Mouse (Mus musculus) erythroid progenitor cell, adult 5-6 weeks (primary cell): ENCODE measurements around the gene Ephb1. TPM values are rescaled to one million over a fixed set of nuclear protein-coding genes. Genes with fewer than 3 reads are reported as not detected.

Source experiments
- ATAC-seq: replicated peaks from 2 replicates; pipeline ENCODE4 v1.8.0; 2016; ENCODE audit warnings: moderate number of reproducible peaks, mild to moderate bottlenecking, moderate TSS enrichment, inconsistent platforms; ENCODE audit not compliant: poor library complexity, low FRiP score, severe bottlenecking
- total RNA-seq, 2 experiments: library from RNA; stranded (forward) in 1 of 2; stranded (reverse) in 1 of 2; fragments of 150-400 nt in 1 of 2; fragments of 186-747, 209-891 nt in 1 of 2; gene quantifications; 2 replicates each; pipeline versions ENCODE4 v1.2.3 to v1.2.4; 2015 to 2017; ENCODE audit warnings: low replicate concordance in 2 of 2

The Ephb1 gene
- total RNA-seq, 2 experiments from 2014 or later = not detected

DNA sequence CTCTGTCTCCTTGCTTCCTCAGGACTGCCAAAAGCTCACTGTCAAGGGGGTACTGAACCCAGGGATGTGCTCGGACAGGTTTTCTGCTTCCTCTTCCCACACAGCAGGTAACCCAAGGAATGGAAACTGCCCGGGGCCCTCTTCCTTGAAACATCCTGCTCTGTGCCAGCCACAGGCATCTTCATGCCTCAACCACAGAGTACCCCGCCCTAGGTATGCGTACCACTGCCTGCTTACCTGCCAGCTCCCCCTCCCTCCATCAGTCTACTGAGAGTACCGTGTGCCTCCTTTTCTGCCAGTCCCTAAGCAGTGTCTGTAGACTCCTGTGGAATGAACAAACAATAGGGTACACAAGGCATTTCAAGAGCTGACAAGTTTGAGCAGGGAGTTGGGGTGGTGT, 265.9 kb downstream of the Ephb1 start:
- ATAC-seq = no peak

DNA sequence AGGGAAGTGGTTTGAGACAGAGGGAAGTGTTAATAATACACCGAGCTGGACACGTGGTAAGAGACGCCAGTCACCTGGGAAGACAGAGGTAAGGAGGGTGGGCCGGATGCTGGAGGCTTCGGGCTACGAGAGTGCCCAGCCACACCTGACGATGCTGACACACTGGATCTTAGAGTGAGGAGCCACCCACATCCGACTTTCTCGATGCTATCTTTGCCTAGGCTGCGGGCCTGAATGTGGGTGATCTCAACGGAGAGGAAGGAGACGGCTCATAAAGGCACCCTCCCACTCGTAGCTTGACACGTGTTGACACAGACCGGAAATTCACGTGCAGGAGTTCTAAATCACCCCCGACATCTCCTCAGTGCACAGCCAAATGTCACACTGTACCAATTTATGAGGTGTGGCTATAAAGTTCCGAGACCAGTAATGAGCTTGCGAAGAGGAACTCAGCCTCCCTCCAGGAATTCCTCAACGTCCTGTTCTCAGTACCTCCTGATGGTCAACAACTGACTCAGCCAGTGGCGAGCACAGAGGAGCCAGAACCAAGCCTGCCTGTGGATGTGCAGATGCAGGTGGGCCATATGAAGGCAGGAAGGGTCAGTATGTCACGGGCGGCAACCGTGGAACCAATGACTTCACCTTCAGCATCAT, 268.3 kb downstream of the Ephb1 start:
- no peak for ATAC-seq

DNA sequence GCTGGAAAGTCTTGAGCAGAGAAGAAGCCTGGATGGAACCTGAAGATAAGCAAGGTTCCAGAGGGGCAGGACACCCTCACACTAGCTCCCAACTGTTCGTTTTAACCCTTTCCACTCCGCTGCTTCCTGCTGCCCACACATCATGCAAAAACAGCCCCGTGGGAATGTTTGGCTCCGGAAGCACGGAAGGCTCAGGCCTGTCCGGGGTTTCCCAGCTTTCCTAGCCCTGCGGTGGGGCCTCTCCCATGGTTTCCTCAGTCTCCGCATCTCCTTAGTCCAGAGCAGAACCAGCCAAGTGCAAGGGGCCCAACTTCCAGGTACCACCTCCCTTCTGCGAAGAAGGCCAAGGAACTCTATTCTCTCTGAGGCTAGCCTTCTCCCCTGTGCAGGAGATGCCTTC, 269.0 kb downstream of the Ephb1 start:
- ATAC-seq = no peak

DNA sequence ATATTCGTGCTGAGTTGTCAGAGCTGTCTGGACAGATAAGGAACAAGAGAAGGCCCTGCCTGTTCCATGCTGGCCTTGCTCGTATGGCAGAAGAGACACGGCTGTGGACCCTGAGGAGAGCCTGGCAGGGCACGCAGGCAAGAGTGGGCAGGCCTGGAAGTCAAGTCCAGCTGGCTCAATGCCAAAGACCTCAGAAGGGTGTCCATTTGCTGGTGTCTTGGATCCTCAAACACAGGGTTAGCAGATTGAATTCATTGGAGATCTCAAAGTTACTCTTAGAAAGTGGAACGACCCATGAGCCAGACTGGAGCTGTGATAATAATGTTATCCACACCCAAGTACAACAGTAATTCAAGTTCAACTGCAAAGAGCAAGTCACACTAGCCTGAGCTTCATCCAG, 273.6 kb downstream of the Ephb1 start:
- no peak for ATAC-seq

DNA sequence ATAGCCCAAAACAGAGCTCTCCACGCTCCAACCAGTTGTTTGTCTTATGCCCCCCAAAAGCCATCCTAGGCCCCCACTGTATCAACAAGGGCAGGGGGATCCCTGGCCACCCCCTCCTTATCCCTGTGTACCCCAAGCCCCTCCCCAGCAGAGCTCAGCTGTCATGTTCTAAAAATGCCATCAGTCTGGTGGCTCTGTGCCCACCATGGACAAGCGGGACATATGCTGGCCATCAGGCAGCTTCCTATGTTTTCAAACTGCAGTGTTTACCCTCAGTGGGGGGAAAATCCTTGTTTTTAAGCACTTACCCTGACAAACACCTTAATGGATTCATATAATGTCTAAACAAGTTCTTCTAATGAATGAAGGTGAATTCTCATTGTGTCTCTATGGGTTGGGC, 275.3 kb downstream of the Ephb1 start:
- no peak for ATAC-seq

DNA sequence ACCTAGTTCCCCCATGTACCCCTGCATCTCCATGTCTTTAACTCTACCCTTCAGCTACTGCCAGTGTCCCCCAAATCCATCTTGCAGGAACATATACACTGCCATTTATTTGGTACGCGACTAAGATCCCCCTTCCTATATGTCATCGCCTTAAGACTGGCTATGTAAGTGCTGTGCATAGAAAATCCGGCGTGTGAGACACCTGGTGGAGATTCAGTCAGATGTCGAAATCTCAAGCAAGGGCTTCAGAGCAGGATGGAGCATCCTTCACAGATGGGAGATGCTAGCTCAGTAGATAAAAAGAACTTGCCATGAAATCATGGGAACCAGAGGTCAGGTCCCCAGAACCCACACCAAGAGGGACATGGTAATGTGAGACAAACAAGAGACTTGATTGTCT, 276.3 kb downstream of the Ephb1 start:
- no peak for ATAC-seq

DNA sequence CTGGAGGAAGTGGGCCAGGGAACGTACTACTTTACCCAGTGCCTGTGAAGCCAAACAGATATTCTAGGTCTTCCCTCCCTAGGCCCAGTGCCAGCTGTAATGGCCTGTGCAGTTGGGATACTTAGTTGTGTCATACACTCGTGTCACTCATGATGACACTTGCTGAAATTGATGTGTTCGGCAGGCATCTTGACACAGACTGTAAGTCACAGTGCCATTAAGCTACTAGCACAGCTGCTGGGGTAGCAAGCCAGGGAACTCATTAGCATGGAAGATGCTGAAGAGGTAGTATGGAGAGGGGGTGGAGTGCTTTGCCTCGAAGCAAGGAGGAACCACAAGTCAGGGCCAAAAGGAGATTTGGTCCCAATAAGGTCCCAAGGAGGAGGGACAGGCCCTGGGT, 279.0 kb downstream of the Ephb1 start:
- no peak for ATAC-seq

DNA sequence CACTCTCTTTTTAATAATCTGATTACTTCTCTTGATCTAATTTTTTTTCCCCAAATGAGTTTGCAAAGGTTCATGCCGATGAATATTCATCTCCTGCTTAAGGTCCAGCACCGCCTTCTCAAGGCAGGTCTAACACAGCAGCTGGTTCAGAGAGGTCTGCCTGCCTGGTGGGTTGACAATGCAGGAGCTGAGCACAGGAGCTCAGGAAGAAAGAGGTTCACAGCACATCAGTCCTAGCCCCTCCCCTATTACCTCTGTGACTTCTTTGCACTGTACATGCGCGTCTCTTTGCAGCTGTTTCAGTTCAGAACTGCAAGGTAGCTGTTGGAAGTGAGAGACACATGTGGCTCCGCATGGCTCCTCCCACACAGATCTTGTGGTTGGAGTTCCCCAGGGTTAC, 281.1 kb downstream of the Ephb1 start:
- no peak for ATAC-seq

DNA sequence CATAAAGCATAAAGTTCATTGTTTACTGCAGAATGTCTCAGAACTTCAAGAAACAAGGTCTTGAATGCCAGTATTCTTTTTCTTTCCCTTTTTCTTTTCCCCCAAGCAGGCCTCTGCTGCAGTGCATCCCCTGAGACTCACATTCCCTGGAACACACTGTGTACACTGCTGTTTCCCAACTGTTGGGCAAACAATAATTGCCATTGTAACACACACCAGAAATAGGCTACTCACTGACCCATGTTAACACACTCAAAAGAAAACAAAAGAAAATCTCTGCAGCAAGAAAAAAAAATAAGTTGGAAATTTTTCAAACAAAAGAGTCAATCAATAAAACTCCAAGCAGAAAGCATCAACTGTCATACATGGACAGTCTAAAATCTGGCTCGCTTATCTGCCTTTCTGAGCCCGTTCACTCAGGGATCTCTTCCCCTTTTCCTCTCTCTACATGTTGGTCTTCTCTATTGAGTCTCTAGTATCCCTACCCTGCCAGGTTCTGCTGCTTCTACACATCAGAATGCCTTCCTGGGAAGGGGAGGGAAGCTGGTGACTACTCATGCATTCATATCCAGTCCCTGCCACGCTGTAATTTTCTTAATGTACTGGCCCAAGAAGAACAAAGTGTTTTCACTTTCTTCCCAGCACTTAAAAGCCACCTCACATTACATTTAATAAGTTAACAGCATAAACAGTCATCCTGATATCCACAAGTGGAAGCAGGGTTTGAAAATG, 285.2 kb downstream of the Ephb1 start:
- ATAC-seq = no peak

DNA sequence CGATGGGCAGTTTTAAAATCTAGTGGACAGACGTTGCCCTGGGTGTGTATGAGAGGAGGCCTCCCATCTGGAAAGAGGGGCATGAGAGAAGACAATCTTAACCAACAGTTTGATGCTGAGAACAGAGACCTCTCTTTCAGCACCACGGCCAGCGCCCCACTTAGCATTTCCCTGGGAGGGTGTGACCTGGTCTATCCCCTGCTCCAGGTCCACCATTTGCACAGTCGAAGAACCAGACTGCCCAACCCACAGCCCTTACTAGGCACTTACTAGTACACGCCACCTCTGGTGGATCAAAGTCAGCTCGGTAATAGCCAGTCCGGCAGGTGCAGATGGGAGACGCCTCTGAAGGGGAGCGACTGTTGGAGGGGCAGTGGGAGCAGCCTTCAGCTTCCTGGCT, 287.9 kb downstream of the Ephb1 start:
- no peak for ATAC-seq

DNA sequence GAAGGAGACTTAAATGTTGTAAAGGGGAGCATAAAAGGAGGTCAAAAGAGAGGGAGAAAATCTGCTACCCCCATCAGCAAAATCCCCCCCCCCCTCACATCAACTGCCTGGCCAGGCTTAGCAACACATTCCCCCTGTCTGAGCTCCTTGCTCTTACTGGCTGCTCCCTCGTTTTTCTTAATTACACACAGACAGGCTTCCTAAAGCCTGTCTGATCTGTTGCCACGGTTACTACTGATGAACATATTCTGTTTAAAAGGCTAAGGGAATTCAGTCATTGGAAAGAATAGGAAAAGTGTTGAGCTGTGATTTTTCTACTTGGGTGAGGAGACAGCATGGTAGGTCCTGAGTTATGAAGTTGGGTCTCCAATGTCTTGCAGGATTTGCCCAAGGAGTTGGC, 308.6 kb downstream of the Ephb1 start:
- ATAC-seq = no peak

DNA sequence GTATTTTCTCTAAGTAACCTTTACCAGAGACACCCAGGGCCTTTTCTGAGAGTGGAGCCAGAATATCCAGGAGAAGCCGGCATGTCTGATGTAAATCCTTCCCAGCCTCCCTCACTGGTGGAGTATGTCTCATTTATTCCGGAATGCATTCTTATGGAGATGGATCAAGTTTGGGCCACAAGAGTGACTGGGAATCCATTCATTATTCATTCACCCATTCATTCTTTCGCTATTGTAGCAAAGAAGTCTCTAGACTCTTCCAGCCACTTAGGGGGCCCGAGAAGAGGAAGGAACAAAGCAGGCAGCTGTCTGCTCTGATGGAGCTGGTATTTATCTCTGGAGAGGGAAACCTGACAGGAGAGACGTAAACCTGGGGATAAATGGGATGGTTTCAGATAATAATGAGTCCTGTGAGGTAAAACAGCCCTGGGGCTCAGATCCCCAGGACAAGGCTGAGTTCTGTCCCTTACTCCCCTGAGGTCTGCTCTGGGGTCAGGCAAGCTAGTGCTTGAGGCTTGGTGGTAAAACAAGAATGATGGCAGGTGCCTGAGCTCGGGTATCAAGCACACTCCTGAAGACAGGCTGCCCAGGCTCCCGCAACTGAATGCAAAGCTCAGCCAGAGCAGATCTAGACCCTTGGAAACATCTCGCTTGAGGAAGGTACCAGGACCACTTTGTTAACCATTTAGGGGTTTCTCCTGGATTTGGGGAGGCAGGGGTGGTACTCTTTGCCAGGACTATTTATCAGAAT, 309.2 kb downstream of the Ephb1 start:
- ATAC-seq = no peak

DNA sequence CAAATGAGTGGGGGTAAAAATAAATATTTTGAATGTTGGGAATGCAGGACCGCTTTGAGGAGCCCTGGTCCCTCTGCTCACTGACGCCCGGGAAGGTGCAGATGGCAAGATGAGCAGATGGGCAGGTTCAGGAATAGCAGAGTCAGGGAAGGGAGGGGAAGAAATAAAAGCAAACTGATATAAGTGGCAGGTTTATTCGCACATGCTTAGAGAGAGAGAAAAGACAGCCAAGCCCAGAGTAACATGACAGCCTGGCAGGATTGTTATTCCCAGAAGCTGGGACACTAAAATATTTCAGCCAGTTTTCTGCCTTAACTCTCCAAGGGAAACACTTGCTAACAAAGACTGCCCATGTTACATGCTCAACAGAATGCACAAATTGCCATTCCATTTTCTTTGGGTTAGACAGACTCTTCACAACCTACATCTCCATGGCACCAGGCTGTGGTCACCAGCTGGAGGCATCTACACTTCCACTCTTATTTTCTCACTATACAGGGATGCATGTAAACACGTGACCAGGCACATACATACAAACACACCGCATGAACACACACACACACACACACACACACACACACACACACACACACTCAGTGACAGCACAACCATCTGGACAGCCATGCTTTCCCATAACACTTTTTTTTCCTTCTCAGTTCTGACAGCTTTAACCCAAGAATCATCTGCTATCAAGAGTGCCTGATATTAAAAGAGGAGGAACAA, 315.3 kb downstream of the Ephb1 start:
- no peak for ATAC-seq

DNA sequence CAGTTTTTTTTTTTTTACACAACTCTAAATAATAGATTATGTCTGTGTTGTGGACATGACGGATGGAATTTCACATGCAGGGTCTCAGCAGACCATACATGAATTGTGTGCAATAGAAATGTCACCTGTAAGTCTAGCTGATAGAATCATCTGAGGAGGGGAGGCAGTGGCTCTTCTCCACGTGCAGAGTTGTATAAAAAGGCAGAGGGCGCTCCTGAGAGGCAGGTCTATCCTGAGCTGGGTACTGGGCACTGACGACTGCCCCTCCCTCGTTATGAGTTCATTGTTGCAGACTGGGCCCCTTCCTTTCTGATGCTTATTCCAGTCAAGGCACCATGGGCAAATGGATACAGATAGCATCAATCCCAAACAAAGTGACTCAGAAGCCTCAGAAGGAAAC, 318.4 kb downstream of the Ephb1 start:
- ATAC-seq = no peak

DNA sequence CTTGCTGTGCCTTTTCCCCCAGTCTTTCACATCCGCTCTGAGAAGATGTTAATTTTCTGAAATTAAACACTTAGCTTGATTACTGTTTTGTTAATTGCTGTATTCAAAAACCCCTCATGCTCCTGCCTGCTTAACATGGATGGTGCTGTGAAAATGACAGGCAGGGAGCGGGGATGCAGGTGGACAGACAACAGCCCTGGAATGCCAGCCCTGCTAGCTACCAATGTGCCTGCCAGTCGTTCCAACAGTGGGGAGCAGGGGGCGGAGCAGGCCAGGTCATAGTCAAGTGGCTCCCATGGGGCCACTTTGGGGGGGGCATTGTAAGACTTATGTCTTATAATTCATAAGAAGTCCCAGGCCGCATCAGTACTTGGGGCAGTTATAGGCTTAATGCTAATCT, 321.3 kb downstream of the Ephb1 start:
- no peak for ATAC-seq

DNA sequence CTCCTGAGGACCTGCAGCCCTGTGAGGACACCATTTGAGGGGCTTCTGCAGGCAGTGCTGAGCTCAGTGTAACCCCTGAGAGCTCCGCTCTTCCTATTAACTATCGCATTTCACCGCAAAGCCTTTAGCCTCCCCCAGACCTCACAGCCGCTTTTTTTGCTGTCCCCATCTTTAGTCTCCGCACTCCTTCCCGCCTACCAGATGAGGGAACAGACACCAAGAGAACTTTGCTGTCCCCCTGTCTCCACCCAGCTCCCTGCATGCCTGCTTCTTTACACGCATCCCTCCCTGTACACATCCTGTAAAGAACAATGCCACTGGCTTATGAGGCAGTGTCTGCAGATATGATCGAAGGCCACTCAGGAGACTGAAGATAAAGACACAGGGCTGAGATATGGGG, 322.1 kb downstream of the Ephb1 start:
- ATAC-seq = no peak

DNA sequence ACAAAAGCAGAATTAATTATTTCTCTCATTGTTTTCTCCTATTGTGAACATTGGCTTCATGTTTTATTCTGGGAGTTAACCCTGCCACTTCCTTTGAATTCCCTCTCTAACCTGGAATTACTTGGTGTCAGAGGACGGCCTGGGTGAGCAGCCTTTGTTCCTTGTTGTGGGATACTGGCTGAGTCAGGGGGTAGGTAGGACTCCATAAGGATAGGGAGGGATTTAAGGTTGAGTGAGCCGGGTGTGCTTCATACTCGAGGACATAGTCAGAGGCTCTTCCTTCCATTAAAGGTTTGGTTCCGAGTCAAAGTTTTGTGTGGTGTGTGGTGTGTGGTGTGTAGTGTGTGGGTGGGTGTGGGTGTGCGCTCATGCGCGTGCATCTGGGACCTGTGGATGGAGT, 324.8 kb downstream of the Ephb1 start:
- ATAC-seq = no peak

DNA sequence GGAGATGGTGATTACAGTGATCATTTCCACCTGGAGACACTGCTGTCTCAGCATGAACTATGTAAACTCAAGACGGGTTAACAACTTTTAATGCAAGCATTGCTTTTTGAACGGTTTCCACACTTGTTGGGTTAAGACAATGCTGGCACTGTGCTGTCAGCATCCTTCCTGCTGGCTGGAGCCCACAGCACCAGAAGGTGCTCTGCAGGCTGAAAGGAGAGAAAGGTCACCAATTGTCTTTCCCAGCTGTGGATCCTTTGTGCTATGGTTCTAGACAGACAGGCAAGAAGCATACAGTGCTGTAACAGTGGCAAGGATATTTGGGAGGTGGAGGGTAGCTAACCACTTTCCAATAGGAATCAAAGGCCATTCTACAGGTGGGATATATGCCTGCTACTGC, 328.4 kb downstream of the Ephb1 start:
- no peak for ATAC-seq

DNA sequence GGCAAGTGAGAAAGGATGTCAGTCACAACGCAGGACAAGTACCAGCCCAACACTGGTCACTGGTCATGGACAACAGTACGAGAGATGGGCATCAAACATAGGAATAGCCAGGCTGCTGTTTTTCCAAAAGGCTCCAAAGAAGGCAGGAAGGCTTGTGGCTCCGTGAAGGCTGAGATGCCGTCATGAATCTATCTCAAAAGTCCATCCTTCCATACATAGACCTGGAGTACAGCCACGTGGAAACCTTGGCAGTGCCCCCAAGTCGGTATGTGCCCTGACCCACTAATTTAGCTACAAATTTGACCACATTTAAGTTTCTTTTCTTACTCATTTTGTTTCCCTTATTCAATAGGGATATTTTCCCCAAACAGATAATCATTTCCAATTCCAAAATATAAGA, 329.4 kb downstream of the Ephb1 start:
- ATAC-seq = no peak

DNA sequence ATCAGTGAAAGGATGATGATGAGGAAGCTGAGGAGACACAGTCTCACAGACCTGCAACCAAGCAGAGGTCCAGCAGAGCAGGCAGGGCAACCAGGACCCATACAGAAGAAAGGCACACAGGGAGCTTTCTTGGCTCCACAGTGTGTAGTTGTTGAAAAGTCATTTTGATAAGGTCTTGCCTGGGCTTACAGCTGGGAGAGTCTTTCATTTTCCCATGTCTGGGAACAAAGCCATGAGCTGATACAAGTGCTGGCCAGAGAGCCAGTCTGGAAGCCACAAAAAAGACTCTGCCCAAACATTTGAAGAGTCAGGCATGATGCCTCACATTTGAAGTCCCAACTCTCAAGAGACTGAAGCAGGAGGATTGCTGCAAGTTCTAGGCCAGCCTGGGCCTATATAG, 339.0 kb downstream of the Ephb1 start:
- ATAC-seq = no peak

DNA sequence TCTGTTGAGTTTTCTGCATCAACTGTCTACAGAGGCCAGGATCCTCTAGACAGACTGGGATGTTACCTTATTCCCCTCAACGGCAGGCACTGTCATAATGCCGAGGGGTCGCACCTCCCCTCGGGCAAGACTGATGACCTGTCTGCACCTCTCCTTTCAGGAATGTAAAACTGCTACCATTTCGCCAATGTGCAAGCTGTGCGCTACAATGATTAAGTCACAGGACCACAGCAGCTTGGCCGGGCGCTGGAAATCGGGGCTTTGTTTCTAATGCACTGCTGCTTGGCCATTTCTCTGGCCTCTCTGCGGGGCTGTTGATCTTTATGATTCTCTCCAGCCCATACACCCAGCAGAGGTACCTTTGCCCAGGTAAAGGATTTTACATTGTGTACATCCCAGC, 346.8 kb downstream of the Ephb1 start:
- no peak for ATAC-seq
